Mouse (Mus musculus): ENCODE data around the gene Gm3238.
A peak's percentile ranks its signal among the peaks of the same experiment; 100 is the strongest.
"Not testable (repeated sequence)": the region's sequence is repeated elsewhere in the genome, so short reads cannot be mapped to it uniquely, and the experiment has no call there.

Gm3238 gene

DNA sequence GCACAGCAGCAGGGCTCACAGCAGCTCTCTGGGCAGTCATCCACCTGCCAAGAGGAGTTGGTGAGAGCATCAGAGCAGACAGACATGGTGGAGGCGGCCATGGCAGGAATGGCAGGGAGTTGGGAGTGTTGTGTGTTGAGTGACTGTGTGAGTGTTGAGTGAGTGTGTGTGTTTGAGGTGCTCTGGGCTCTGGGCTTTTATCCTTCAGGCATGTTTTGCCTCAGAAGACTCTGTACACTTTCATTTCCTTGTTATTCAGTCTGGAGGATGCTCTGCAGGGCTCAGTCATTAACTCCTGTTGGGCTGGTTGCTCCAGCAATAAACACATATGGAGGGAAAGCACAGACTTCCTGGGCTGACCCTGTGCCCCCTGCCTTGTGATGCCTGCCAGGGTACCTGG lies at the start of gene Gm3238:
Gm3238 (minus strand) TSS at position 101 of the 400 bp plus-strand sequence.
- not testable (repeated sequence) for DNase-seq

DNA sequence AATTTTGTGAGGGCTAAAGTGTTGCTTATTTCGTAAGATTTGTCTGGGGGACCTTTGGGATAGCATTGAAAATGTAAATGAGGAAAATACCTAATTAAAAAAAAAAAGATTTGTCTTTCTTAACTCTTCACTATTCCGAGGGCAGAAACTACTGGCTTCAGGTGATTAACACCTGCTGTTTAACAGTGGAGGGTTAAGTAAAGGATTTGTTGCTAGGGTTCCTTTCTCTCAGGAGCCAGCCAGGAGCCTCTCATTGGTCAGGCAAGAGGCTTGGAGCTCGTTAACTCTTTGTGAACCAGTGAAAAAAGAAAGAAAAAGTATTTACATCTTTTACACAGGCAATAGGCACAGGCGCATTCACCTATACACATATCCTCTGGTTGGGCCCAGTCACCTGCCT lies 48.1 kb upstream of the Gm3238 start:
- no peak for DNase-seq

DNA sequence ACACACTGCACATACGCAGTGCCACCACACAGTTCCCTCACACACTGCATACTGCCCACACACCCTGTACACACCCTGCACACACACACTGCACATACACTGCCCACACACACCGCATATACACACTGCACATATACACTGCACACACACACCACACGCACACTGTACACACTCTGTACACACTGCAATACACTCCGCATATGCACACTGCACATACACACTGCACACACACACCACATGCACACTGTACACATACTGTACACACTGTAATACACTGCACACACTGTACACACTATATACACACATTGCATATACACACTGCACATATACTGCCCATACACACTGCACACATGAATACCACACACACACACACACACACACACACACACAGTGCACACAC lies 47.4 kb upstream of the Gm3238 start:
- no peak for DNase-seq

DNA sequence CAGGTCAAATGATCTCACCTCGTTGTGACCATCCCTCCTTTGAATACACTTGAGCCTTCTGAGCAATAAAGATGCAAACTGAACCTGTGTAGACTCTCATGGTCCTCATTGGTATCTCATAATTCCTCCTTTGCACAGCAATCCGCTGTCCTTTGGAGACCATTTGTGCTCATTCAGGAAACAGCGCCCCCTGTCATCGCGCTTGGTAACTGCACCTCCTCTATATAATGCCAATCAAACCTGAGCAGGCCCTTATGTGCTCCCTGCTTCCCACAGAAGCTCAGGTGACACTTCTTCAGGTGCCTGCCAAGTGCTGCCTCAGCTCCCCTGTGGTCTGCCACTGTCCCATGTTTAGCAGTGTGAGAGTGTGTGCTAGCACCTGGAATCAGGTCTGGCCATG lies 44.4 kb upstream of the Gm3238 start:
- peak in 1 of 2 experiments; percentile 27 for DNase-seq

DNA sequence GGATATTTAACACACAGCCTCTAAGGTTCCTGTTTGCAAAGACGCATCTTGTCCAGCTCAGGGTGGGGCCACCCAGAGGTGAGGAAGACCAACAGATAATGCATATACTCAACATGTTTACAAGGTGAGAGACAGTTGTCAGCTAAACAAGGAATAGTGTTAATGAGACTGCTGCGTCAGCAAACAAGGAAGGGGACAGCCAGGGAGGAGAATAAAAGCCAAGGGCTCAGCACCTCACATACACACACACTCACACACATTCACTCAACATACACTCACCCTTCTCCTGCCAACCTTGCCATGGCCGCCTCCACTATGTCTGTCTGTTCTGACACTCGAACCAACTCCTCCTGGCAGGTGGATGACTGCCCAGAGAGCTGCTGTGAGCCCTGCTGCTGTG lies 43.3 kb upstream of the Gm3238 start, which contains the start of gene Gm2696:
Gm2696 (plus strand) TSS at position 301 of the 400 bp plus-strand sequence.
- DNase-seq, result no peak

DNA sequence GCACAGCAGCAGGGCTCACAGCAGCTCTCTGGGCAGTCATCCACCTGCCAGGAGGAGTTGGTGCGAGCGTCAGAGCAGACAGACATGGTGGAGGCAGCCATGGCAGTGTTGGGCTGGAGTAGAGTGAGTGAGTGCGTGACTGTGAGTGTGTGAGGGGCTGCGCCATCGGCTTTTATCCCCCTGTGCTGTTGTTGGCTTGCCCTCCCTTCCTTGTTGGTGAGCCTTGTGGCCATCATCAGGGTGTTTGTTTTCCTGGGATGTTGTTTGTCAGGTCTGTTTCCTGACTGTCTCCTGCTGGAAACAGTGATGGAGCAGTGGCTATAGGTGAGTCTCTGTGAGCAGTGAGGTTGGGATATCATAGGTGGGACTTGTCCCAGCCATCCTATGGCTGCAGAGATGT lies 40.6 kb upstream of the Gm3238 start, which contains the start of gene Gm9507:
Gm9507 (minus strand) TSS at position 101 of the 400 bp plus-strand sequence.
- no peak for DNase-seq

DNA sequence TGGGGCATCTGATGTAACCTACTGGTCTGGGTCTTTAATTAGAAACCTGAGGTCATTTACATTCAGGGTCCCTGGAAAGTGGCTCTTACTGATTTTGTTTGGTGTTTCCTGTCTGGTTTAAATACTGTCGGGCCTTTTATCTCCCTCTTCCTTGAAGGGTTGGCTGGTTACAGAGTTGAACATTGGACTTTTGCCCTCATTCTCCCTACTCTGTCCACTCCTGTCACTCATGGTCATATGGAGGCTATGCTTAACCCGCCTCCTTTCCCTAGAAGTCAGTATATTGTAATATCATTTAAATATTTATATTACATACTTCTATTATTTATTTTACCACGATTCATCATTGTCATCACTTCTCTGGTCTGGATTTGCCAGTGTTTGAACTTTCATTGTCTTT lies 33.0 kb upstream of the Gm3238 start:
- DNase-seq, result no peak

DNA sequence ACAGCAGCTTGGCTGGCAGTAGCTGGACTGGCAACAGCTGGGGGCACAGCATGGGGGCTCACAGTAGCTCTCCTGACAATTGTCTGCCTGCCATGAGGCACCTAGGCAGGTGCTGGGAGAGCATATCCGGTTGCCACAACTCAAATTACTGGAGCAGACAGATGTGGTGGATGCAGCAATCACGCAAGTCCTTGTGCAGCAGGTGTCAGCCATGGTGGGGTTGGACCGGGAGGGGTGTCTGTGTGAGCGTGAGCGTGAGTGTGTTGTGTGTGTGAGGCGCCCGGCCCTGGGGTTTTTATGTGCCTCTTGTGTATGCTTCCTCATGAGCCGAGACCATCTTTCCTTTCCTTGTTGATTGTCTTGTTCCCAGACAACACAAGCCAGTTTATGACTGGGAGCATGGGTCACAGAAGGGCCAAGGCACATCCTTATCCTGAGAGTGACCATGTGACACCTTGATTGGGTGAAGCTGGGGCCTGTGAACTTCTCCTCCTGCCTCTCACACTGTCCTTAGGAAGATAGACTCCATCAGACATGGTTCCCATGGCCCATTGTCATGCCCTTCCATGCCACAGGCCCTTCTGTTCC lies 27.9 kb upstream of the Gm3238 start, which contains the start of gene Gm19668:
Gm19668 (minus strand) TSS at position 213 of the 588 bp plus-strand sequence.
- no peak for DNase-seq

DNA sequence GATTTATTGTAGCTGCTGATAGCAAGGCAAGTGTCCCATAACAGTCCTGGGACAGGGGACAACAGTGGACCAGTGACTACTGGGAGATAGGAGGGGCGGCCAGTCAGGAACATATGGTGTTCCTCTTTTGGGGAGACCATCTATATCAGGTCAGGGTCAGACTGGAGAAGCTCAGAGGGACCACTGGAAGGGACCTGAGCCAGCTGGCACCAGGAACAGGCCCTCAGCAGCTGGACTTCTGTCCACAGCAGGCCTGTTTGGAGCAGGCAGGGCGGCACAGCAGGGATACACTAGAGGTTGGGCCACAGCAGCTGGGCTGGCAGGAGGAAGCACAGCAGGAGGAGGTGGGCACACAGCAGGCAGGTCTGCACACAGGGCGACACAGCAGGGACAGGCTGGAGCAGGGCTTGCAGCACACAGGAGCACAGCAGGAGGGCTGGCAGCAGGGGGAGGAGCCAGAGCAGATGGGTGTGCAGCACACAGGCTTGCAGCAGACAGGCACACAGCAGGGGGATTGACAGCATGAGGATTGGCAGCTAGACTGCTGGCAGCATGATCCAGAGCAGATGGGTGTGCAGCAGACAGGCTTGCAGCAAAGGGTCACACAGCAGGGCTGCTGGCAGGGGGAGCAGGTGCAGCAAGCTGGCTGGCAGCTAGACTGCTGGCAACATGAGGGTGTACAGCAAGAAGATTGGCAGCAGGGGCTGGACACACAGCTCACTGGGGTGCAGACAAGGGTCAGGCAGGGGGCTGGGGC lies 27.2 kb upstream of the Gm3238 start:
- DNase-seq, result not testable (repeated sequence)

DNA sequence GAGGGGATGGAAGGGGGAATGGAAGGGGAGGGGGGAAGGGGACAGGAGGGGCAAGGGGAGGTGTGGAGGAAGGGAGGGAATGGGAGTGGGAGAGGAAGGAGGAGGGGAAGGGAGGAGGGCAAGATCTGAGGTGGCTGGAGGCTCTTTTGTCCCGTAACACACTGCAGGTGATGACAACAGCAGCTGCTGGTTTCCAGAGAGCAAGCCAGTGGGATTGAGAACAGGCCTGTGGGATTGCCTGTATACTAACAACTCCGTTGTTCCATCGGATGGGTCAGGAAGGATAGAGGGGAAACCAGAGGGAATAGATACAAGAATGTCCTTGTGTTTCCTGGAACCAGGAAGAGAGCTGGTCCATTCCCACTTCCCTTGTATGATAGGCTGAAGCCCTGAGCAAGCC lies 26.6 kb upstream of the Gm3238 start:
- no peak for DNase-seq

DNA sequence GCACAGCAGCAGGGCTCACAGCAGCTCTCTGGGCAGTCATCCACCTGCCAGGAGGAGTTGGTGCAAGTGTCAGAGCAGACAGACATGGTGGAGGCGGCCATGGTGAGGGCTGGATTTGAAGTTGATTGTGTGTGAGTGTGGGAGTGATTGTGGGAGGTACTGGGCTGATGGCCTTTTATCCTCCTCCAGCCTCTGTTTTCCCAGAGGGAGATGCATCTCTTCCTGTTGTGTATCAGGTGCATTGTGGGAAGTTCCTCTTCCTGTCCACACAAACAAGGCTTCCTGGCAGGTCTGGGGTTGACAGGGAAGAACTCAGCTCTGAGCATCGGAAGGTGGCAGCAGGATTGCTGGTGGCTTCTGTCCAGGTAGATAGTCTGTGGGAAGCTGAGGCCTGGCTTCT lies 23.9 kb upstream of the Gm3238 start, which contains the start of gene Gm9639:
Gm9639 (minus strand) TSS at position 101 of the 400 bp plus-strand sequence.
- DNase-seq, result no peak

DNA sequence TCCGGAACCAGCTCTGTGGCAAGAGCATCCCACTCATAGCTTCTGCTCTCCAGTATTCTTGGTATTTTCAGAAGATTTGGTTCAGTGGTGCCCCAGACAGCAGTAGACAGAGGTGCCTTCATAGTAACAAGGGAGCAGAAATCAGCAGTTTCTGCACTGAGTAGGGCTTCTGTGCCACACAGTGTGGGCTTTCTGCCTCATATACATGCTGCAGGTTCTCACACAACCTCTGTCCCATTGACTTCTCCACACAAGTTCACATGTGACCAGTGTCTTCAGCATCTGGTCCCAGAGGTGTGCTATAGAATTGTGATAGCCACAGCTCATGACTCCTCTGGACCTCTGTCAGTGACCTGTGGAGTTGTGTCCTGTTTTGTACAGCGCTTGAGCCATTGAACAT lies 17.5 kb upstream of the Gm3238 start:
- DNase-seq, result no peak

DNA sequence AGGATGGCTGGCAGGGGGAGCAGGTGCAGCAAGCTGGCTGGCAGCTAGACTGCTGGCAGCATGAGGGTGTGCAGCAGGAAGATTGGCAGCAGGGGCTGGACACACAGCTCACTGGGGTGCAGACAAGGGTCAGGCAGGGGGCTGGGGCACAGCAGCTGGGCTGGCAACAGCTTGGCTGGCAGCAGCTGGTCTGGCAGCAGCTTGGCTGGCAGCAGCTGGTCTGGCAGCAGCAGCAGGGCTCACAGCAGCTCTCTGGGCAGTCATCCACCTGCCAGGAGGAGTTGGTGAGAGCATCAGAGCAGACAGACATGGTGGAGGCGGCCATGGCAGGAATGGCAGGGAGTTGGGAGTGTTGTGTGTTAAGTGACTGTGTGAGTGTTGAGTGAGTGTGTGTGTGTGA lies 16.8 kb upstream of the Gm3238 start, which contains the start of gene Gm7137:
Gm7137 (minus strand) TSS at position 325 of the 400 bp plus-strand sequence.
- not testable (repeated sequence) for DNase-seq

DNA sequence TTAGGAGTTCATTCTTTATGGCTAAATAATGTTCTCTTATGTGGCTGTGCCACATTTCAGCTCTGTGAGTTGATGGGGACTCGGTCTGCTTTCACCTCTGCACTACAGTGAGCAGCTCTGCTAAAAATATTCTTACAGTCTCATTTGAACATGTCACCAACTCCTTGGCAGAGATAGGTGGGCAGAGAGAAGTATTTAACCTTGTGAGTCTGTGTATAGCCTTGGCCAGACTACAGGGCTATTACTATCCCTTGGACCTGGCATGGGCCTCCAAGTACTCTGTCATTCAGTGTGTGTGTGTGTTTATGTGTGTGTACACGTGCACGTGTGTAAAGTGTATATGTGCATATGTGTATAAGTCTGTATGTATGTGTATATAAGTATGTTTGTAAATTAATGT lies 12.3 kb upstream of the Gm3238 start:
- not testable (repeated sequence) for DNase-seq

DNA sequence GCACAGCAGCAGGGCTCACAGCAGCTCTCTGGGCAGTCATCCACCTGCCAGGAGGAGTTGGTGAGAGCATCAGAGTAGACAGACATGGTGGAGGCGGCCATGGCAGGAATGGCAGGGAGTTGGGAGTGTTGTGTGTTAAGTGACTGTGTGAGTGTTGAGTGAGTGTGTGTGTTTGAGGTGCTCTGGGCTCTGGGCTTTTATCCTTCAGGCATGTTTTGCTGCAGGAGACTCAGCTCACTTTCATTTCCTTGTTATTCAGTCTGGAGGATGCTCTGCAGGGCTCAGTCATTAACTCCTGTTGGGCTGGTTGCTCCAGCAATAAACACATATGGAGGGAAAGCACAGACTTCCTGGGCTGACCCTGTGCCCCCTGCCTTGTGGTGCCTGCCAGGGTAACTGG lies 11.3 kb upstream of the Gm3238 start, which contains the start of gene Gm3250:
Gm3250 (minus strand) TSS at position 101 of the 400 bp plus-strand sequence.
- DNase-seq, result not testable (repeated sequence)

DNA sequence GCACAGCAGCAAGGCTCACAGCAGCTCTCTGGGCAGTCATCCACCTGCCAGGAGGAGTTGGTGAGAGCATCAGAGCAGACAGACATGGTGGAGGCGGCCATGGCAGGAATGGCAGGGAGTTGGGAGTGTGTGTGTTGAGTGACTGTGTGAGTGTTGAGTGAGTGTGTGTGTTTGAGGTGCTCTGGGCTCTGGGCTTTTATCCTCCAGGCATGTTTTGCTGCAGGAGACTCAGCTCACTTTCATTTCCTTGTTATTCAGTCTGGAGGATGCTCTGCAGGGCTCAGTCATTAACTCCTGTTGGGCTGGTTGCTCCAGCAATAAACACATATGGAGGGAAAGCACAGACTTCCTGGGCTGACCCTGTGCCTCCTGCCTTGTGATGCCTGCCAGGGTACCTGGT lies 5.7 kb upstream of the Gm3238 start, which contains the start of gene Gm7138:
Gm7138 (minus strand) TSS at position 101 of the 400 bp plus-strand sequence.
- DNase-seq, result not testable (repeated sequence)

DNA sequence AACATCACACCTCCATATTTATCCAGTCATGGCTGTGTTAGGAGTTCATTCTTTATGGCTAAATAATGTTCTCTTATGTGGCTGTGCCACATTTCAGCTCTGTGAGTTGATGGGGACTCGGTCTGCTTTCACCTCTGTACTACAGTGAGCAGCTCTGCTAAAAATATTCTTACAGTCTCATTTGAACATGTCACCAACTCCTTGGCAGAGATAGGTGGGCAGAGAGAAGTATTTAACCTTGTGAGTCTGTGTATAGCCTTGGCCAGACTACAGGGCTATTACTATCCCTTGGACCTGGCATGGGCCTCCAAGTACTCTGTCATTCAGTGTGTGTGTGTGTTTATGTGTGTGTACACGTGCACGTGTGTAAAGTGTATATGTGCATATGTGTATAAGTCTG lies 1.0 kb upstream of the Gm3238 start:
- DNase-seq, result not testable (repeated sequence)

DNA sequence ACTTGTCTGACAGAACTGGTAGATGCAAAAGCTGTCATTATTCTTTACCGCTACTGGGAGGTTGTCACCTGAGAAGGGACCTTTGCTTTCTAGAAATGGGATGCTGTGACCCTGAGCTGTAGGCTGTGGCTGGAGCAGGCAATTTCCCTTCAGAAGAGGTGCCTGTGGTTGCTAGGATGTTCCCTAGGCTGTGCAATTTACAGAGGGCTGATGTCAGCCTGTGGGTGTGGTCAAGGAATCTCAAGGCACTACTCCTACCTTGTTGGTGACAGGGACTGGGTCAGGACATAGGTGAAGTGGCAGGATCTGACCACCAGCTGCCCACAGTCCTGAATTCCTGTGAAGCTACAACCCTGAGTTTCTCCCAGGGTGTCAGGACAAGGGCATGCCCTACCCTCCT lies 1.4 kb downstream of the Gm3238 start:
- DNase-seq, result no peak

DNA sequence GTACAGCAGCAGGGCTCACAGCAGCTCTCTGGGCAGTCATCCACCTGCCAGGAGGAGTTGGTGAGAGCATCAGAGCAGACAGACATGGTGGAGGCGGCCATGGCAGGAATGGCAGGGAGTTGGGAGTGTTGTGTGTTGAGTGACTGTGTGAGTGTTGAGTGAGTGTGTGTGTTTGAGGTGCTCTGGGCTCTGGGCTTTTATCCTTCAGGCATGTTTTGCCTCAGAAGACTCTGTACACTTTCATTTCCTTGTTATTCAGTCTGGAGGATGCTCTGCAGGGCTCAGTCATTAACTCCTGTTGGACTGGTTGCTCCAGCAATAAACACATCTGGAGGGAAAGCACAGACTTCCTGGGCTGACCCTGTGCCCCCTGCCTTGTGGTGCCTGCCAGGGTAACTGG lies 11.5 kb downstream of the Gm3238 start, which contains the start of gene Gm3233:
Gm3233 (minus strand) TSS at position 101 of the 400 bp plus-strand sequence.
- not testable (repeated sequence) for DNase-seq

DNA sequence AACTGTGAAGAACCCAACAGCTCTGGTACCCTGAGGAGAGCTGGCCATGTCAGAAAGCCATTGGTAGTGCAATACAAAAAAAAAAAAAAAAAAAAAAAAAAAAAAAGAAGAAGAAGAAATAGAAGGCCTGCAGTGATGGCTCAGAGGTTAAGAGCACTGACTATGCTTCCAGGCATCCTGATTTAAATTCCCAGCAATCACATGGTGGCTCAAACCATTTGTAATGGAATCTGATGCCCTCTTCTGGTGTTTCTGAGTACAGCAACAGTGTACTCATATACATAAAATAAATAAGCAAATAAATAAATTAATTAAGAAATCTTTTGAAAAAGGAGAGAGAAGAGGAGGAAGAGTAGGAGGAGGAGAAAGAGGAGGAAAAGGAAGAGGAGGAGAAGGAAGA lies 17.7 kb downstream of the Gm3238 start:
- DNase-seq, result no peak

DNA sequence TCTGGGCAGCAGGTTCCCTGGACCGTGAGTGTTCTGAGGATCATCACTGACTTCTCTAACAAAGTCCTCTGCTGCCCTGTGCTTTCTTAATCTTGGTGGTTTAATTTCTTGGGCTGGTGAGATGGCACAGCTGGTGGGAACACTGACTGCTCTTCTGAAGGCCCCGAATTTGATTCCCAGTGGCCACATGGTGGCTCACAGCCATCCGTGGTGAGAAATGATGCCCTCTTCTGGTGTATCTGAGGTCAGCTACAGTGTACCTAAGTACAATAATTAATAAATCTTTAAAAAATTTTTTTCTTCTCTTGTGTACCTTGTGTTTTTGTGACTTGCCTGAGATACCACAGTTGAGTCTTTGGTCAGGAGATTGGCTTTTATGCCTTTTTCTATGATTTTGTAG lies 18.8 kb downstream of the Gm3238 start:
- DNase-seq, result not testable (repeated sequence)

DNA sequence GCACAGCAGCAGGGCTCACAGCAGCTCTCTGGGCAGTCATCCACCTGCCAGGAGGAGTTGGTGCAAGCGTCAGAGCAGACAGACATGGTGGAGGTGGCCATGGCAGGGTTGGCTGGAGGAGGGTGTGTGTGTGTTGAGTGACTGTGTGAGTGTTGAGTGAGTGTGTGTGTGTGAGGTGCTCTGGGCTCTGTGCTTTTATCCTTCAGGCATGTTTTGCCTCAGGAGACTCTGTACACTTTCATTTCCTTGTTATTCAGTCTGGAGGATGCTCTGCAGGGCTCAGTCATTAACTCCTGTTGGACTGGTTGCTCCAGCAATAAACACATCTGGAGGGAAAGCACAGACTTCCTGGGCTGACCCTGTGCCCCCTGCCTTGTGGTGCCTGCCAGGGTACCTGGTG lies 19.9 kb downstream of the Gm3238 start, which contains the start of gene Gm9736:
Gm9736 (minus strand) TSS at position 101 of the 400 bp plus-strand sequence.
- DNase-seq, result not testable (repeated sequence)

DNA sequence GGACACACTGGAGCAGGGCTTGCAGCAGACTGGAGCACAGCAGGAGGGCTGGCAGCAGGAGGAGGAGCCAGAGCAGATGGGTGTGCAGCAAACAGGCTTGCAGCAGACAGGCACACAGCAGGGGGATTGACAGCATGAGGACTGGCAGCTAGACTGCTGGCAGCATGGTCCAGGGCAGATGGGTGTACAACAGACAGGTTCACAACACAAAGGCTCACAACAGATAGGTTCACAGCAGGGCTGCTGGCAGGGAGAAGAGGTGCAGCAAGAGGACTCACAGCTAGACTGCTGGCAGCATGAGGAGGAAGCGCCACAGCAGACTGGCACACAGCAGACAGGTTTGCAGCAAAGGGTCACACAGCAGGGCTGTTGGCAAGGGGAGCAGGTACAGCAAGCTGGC lies 20.4 kb downstream of the Gm3238 start:
- not testable (repeated sequence) for DNase-seq
